Mouse (Mus musculus): ENCODE results near the gene Poldip3. TPM values are rescaled to one million over a fixed set of nuclear protein-coding genes. Genes with fewer than 3 reads are reported as not detected.

Poldip3 gene
- polyA plus RNA-seq, 1 experiment from 2014 or later: 56.3 TPM

- Histone ChIP-seq H3K9ac (ENCODE audit: low read length) (no peak overlapping the region), H3K36me3 (ENCODE audit: control insufficient read depth, insufficient read depth, low read length) (no peaks in the 10 kb centered on the region), H3K27me3 (ENCODE audit: control insufficient read depth, insufficient read depth, low read length) (no peaks in the 10 kb centered on the region), H3K4me3 (ENCODE audit: low read depth, low read length) (no peak overlapping the region), H3K4me2 (replicated peaks; ENCODE audit: low read depth) (no peak overlapping the region), H3K27ac (replicated peaks) (no peak overlapping the region), H3K4me1 (replicated peaks; ENCODE audit: control insufficient read depth, insufficient read depth) (peaks cover 6% of the 10 kb centered on the region; the same call in 1 of the 2 replicates), H3K9me3 (ENCODE audit: control insufficient read depth, low read length) (no peaks in the 10 kb centered on the region)
- ATAC-seq (ENCODE audit: low FRiP score, low TSS enrichment) (no peak), DNase-seq (ENCODE audit: low spot score) (no peak)
- TF ChIP-seq CTCF (IDR thresholded peaks at IDR 0.05; ENCODE audit: low read depth): peak; percentile 68
- TF ChIP-seq EP300 (optimal IDR thresholded peaks at IDR 0.05): no peak
- 52% methylated on average over 2 of the region's 2 CpGs for WGBS
These were observed 53.2 kb downstream of the Poldip3 start for GRCm38 (mm10) chr15:83095950-83096349.

- Histone ChIP-seq H3K27ac (replicated peaks) (no peak overlapping the region), H3K9me3 (ENCODE audit: control insufficient read depth, low read length) (no peaks in the 10 kb centered on the region), H3K36me3 (ENCODE audit: control insufficient read depth, insufficient read depth, low read length) (no peaks in the 10 kb centered on the region), H3K27me3 (ENCODE audit: control insufficient read depth, insufficient read depth, low read length) (no peaks in the 10 kb centered on the region), H3K4me2 (replicated peaks; ENCODE audit: low read depth) (no peak overlapping the region), H3K9ac (ENCODE audit: low read length) (no peak overlapping the region), H3K4me1 (replicated peaks; ENCODE audit: control insufficient read depth, insufficient read depth) (no peaks in the 10 kb centered on the region), H3K4me3 (ENCODE audit: low read depth, low read length) (no peak overlapping the region)
- DNase-seq (ENCODE audit: low spot score): no peak
- no peak for TF ChIP-seq EP300 (optimal IDR thresholded peaks at IDR 0.05)
- no peak for TF ChIP-seq CTCF (IDR thresholded peaks at IDR 0.05; ENCODE audit: low read depth)
- no peak for ATAC-seq (ENCODE audit: low FRiP score, low TSS enrichment)
- WGBS: 74% methylated on average over 2 of the region's 2 CpGs
These were observed 55.5 kb downstream of the Poldip3 start for GRCm38 (mm10) chr15:83093687-83094086.

- no peaks in the 10 kb centered on the region for H3K9me3 ChIP-seq (ENCODE audit: control insufficient read depth, low read length)
- TF ChIP-seq CTCF (IDR thresholded peaks at IDR 0.05; ENCODE audit: low read depth): no peak
- TF ChIP-seq EP300 (optimal IDR thresholded peaks at IDR 0.05): no peak
- no peak overlapping the region for H3K4me2 ChIP-seq (replicated peaks; ENCODE audit: low read depth)
- H3K27ac ChIP-seq (replicated peaks): peak overlapping the region; percentile 49; the same call in 1 of the 2 replicates
- ATAC-seq (ENCODE audit: low FRiP score, low TSS enrichment): peak; percentile 70
- H3K9ac ChIP-seq (ENCODE audit: low read length): no peak overlapping the region
- no peaks in the 10 kb centered on the region for H3K27me3 ChIP-seq (ENCODE audit: control insufficient read depth, insufficient read depth, low read length)
- DNase-seq (ENCODE audit: low spot score): peak; percentile 68
- WGBS: 29% methylated on average over 3 of the region's 3 CpGs
- no peak overlapping the region for H3K4me3 ChIP-seq (ENCODE audit: low read depth, low read length)
- no peaks in the 10 kb centered on the region for H3K4me1 ChIP-seq (replicated peaks; ENCODE audit: control insufficient read depth, insufficient read depth)
- H3K36me3 ChIP-seq (ENCODE audit: control insufficient read depth, insufficient read depth, low read length): no peaks in the 10 kb centered on the region
These were observed 58.3 kb downstream of the Poldip3 start for GRCm38 (mm10) chr15:83090874-83091273.

- no peaks in the 10 kb centered on the region for H3K27me3 ChIP-seq (ENCODE audit: control insufficient read depth, insufficient read depth, low read length)
These were observed 59.9 kb downstream of the Poldip3 start, which contains the start of gene Serhl for GRCm38 (mm10) chr15:83089429-83089605. Serhl (plus strand) TSS chr15:83089506.

GRCm38 (mm10) chr15:83088495-83089428 is 60.4 kb downstream of the Poldip3 start:
- no peaks in the 10 kb centered on the region for H3K27me3 ChIP-seq (ENCODE audit: control insufficient read depth, insufficient read depth, low read length)
- H3K4me1 ChIP-seq (replicated peaks; ENCODE audit: control insufficient read depth, insufficient read depth): no peaks in the 10 kb centered on the region
- no peak overlapping the region for H3K27ac ChIP-seq (replicated peaks)
- DNase-seq (ENCODE audit: low spot score): peak; percentile 58
- no peak overlapping the region; the same call in 1 of the 2 replicates for H3K9ac ChIP-seq (ENCODE audit: low read length)
- no peak overlapping the region for H3K4me2 ChIP-seq (replicated peaks; ENCODE audit: low read depth)
- H3K36me3 ChIP-seq (ENCODE audit: control insufficient read depth, insufficient read depth, low read length): no peaks in the 10 kb centered on the region
- 21% methylated on average over 27 of the region's 27 CpGs for WGBS
- TF ChIP-seq EP300 (optimal IDR thresholded peaks at IDR 0.05) (no peak), CTCF (IDR thresholded peaks at IDR 0.05; ENCODE audit: low read depth) (no peak)
- ATAC-seq (ENCODE audit: low FRiP score, low TSS enrichment): peak; percentile 68
- H3K9me3 ChIP-seq (ENCODE audit: control insufficient read depth, low read length): no peaks in the 10 kb centered on the region
- H3K4me3 ChIP-seq (ENCODE audit: low read depth, low read length): no peak overlapping the region

More at GRCm38 (mm10) chr15:83089429-83089605, 59.9 kb downstream of the Poldip3 start, which contains the start of gene Serhl:
- H3K9ac ChIP-seq (ENCODE audit: low read length): no peak within 1 kb of the TSS; the same call in 1 of the 2 replicates
- TF ChIP-seq CTCF (IDR thresholded peaks at IDR 0.05; ENCODE audit: low read depth): no peak
- TF ChIP-seq EP300 (optimal IDR thresholded peaks at IDR 0.05): no peak
- ATAC-seq (ENCODE audit: low FRiP score, low TSS enrichment): no peak
- no peaks in the 10 kb centered on the region for H3K36me3 ChIP-seq (ENCODE audit: control insufficient read depth, insufficient read depth, low read length)
- no peaks in the 10 kb centered on the region for H3K4me1 ChIP-seq (replicated peaks; ENCODE audit: control insufficient read depth, insufficient read depth)
- no peak within 1 kb of the TSS for H3K4me2 ChIP-seq (replicated peaks; ENCODE audit: low read depth)
- H3K4me3 ChIP-seq (ENCODE audit: low read depth, low read length): no peak within 1 kb of the TSS
- H3K27ac ChIP-seq (replicated peaks): no peak within 1 kb of the TSS
- no peak for DNase-seq (ENCODE audit: low spot score)
- H3K9me3 ChIP-seq (ENCODE audit: control insufficient read depth, low read length): no peaks in the 10 kb centered on the region
- 39% methylated on average over 7 of the region's 7 CpGs for WGBS

GRCm38 (mm10) chr15:83086636-83087328 is 62.4 kb downstream of the Poldip3 start:
- WGBS: 82% methylated on average over 13 of the region's 13 CpGs
- no peak for ATAC-seq (ENCODE audit: low FRiP score, low TSS enrichment)

More at GRCm38 (mm10) chr15:83086636-83087328, 62.4 kb downstream of the Poldip3 start:
- Histone ChIP-seq H3K4me3 (ENCODE audit: low read depth, low read length) (no peak overlapping the region), H3K36me3 (ENCODE audit: control insufficient read depth, insufficient read depth, low read length) (no peaks in the 10 kb centered on the region), H3K4me2 (replicated peaks; ENCODE audit: low read depth) (no peak overlapping the region), H3K27ac (replicated peaks) (no peak overlapping the region), H3K9ac (ENCODE audit: low read length) (no peak overlapping the region), H3K9me3 (ENCODE audit: control insufficient read depth, low read length) (no peaks in the 10 kb centered on the region), H3K4me1 (replicated peaks; ENCODE audit: control insufficient read depth, insufficient read depth) (no peaks in the 10 kb centered on the region), H3K27me3 (ENCODE audit: control insufficient read depth, insufficient read depth, low read length) (no peaks in the 10 kb centered on the region)
- no peak for TF ChIP-seq CTCF (IDR thresholded peaks at IDR 0.05; ENCODE audit: low read depth)
- TF ChIP-seq EP300 (optimal IDR thresholded peaks at IDR 0.05): no peak
- DNase-seq (ENCODE audit: low spot score): no peak

All from stomach, postnatal 0 days (tissue).